Mouse (Mus musculus) B cell, adult 2 months (primary cell): ENCODE data around the gene Olfr868.

Experiments
- DNase-seq, 2 experiments: peaks; one replicate each; pipeline ENCODE4 v3.0.0; 2022

Olfr868 gene

GRCm38 (mm10) chr9:20098326-20098725 lies at the start of gene Olfr868:
Olfr868 (plus strand) TSS chr9:20098626.
- DNase-seq, result no peak

DNA sequence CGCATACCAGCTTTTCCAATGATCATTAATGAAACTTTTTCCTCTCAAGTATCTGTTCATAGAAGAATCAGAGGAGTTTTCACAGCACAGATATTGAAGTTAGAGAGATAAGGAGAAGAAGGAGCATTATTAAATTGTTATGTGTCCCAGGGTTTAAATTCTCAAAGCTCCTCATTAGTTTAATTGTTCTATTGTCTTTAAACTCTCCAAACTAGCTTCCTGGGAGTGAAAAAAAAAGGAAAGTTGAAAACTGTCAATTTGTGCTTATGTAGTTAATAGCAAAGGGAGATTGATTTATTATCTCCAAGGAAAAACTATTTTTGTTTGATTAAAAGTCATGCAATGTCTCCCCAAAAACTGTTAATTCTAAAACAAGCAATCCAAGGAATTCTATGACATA lies 41.0 kb upstream of the Olfr868 start, which contains the start of gene Olfr867:
TSS of gene Olfr867 (minus strand) at position 101 of the 400 bp plus-strand sequence.
- no peak for DNase-seq

GRCm38 (mm10) chr9:20070236-20070635 lies 28.2 kb upstream of the Olfr868 start:
- no peak for DNase-seq

- DNase-seq, result no peak
These were observed 27.1 kb upstream of the Olfr868 start for GRCm38 (mm10) chr9:20071291-20071690.

- DNase-seq, result no peak
These were observed 24.8 kb upstream of the Olfr868 start for GRCm38 (mm10) chr9:20073523-20074177.

GRCm38 (mm10) chr9:20128709-20129108 lies 30.3 kb downstream of the Olfr868 start, which contains the start of gene Olfr869:
Olfr869 (plus strand) TSS chr9:20129009.
- DNase-seq, result no peak

GRCm38 (mm10) chr9:20149706-20150105 lies 51.3 kb downstream of the Olfr868 start:
- DNase-seq, result no peak
